Mouse (Mus musculus): ENCODE measurements around the gene Pnkd.

- TF ChIP-seq POLR2A (IDR thresholded peaks at IDR 0.05; ENCODE audit: low read depth, low read length) (no peak), CTCF (IDR thresholded peaks at IDR 0.05; ENCODE audit: extremely low read depth, insufficient read length, insufficient replicate concordance, low read depth, low read length) (no peak)
These were observed 4.0 kb upstream of the Pnkd start for GRCm38 (mm10) chr1:74280591-74281325.

Measured in small intestine, adult 2 months (tissue).